Mouse (Mus musculus) c-Kit-positive CD71-positive TER-119-positive erythroid progenitor cells, embryonic 14.5 days (primary cell): ENCODE data around the gene Ngly1.
A peak's percentile ranks its signal among the peaks of the same experiment; 100 is the strongest.

Experiments
- DNase-seq: peaks from one replicate; pipeline ENCODE4 v3.0.0-alpha.2; 2013; ENCODE audit warnings: low spot score

The Ngly1 gene

GRCm38 (mm10) chr14:16329756-16330155, 80.7 kb downstream of the Ngly1 start:
- DNase-seq = no peak

- DNase-seq = no peak
These were observed 85.2 kb downstream of the Ngly1 start for GRCm38 (mm10) chr14:16334260-16334659.

- peak; percentile 13 for DNase-seq
These were observed 86.8 kb downstream of the Ngly1 start for GRCm38 (mm10) chr14:16335835-16336417.

DNA sequence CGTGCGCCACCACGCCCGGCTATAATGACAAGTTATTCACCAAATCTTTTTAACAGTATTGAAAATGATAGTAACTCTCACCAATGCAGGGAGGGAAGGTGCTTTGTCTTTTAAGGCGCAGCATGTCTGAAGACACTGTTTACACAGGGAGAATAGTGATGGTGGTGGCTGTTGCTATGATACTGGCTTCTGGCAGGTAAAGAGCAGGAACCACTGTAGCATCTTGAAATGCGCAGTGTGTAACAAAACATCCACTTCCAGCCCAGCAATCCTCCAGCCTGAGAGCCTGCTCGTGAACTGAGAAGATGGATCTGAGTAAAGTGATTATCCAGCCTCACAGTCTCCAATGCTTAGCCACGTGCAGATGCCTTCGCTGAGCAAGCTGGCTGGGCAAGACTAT, 98.4 kb downstream of the Ngly1 start:
- no peak for DNase-seq

GRCm38 (mm10) chr14:16359704-16360103, 110.6 kb downstream of the Ngly1 start:
- no peak for DNase-seq
